Mouse (Mus musculus): ENCODE data around the gene Nova1.

The Nova1 gene

GRCm38 (mm10) chr12:46818856-46819347 lies at the start of gene Nova1:
Nova1 (minus strand) TSS chr12:46818929.
- DNase-seq, result no peak

- peak; percentile 95 for DNase-seq
Observed at GRCm38 (mm10) chr12:46819348-46820022, 756 bp upstream of the Nova1 start.

GRCm38 (mm10) chr12:46818021-46818855 lies 491 bp downstream of the Nova1 start:
- DNase-seq, result peak; percentile 69

- peak; percentile 42 for DNase-seq
Observed at GRCm38 (mm10) chr12:46817211-46817803, 1.4 kb downstream of the Nova1 start.

- DNase-seq, result peak; percentile 17
Observed at GRCm38 (mm10) chr12:46816291-46816690, 2.4 kb downstream of the Nova1 start.

GRCm38 (mm10) chr12:46815697-46816096 lies 3.0 kb downstream of the Nova1 start:
- no peak for DNase-seq

- DNase-seq, result no peak
Observed at GRCm38 (mm10) chr12:46814820-46815219, 3.9 kb downstream of the Nova1 start.

GRCm38 (mm10) chr12:46801311-46801710 lies 17.4 kb downstream of the Nova1 start:
- DNase-seq, result no peak

GRCm38 (mm10) chr12:46782301-46783280 lies 36.1 kb downstream of the Nova1 start:
- DNase-seq, result no peak

- DNase-seq, result no peak
Observed at GRCm38 (mm10) chr12:46781481-46781880, 37.2 kb downstream of the Nova1 start.

- DNase-seq, result no peak
Observed at GRCm38 (mm10) chr12:46780983-46781382, 37.7 kb downstream of the Nova1 start.

- DNase-seq, result no peak
Observed at GRCm38 (mm10) chr12:46759450-46759849, 59.3 kb downstream of the Nova1 start.

- no peak for DNase-seq
Observed at GRCm38 (mm10) chr12:46754325-46754848, 64.3 kb downstream of the Nova1 start.

GRCm38 (mm10) chr12:46753096-46753495 lies 65.6 kb downstream of the Nova1 start:
- no peak for DNase-seq

- DNase-seq, result no peak
Observed at GRCm38 (mm10) chr12:46733261-46733660, 85.5 kb downstream of the Nova1 start.

- DNase-seq, result no peak
Observed at GRCm38 (mm10) chr12:46731943-46732342, 86.8 kb downstream of the Nova1 start.

- DNase-seq, result peak; percentile 16
Observed at GRCm38 (mm10) chr12:46721914-46722313, 96.8 kb downstream of the Nova1 start.

GRCm38 (mm10) chr12:46719076-46719475 lies 99.7 kb downstream of the Nova1 start:
- DNase-seq, result no peak

- DNase-seq, result no peak
Observed at GRCm38 (mm10) chr12:46710094-46710493, 108.6 kb downstream of the Nova1 start.

- DNase-seq, result no peak
Observed at GRCm38 (mm10) chr12:46709475-46709874, 109.3 kb downstream of the Nova1 start.

- no peak for DNase-seq
Observed at GRCm38 (mm10) chr12:46700202-46700601, 118.5 kb downstream of the Nova1 start.

- no peak for DNase-seq
Observed at GRCm38 (mm10) chr12:46676341-46676740, 142.4 kb downstream of the Nova1 start.
